Mouse (Mus musculus) cerebellum, postnatal 10 days (tissue): ENCODE measurements around the gene Btg4.

ENCODE experiments used
- DNase-seq, 2 experiments: peaks; one replicate each; pipeline ENCODE4 v3.0.0; 2021; ENCODE audit warnings: mixed read lengths in 2 of 2

Btg4 gene

GRCm38 (mm10) chr9:51167954-51168353, 107.3 kb downstream of the Btg4 start:
- peak; percentile 60 to 61 for DNase-seq

DNA sequence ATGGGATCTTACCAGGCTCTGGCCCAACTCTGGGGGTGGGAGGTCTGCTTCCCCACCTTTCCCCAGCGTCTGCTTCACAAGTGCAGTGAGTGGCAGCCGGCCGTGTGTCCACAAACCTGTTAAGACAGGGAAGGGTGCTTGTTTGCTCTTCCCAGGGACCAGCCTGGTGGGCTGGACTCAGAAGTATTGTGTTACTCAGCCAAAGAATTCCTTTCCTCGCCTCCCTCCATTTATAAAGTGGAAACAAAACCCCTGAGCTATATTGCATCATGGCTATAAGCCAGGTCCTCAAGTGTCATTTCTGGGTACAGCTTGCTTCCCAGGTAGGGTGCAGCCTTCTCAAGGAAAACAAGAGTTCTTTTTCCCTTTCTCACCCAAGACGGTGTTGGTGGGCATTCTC, 108.0 kb downstream of the Btg4 start:
- DNase-seq, result no peak

- DNase-seq, result no peak
Observed at GRCm38 (mm10) chr9:51169133-51169532, 108.4 kb downstream of the Btg4 start.
